In genomic region chr3:84135387-84135786, GRCm38 (mm10) we compare ENCODE assay signal across 10 mouse cellular contexts. TPM values are rescaled to one million over a fixed set of nuclear protein-coding genes. Genes with fewer than 3 reads are reported as not detected.
A peak's percentile ranks its signal among the peaks of the same experiment; 100 is the strongest.
DNase-seq lines count a peak whose midpoint lies in the region; ATAC-seq lines count a peak whose summit lies in the region.
"Had no signal": no experiment of that assay in that cellular context is flagged by ENCODE, and none has a peak within 500 bp of the region (broad histone marks: within the 10 kb centered on the region; RNA-seq: fewer than 3 reads in every experiment).

No protein-coding gene starts in this region.

- 0 out of 2 replicates have a peak, but pooled peaks cover 4% of the 10 kb centered on the region for H3K4me1 ChIP-seq in intestine, embryonic 15.5 days (replicated peaks)

- H3K27ac ChIP-seq in intestine, embryonic 15.5 days: no peak overlapping the region

- 29% methylated on average over 9 of the region's 9 CpGs for WGBS in intestine, embryonic 15.5 days

- peak; percentile 96 for ATAC-seq in intestine, embryonic 15.5 days

- peak overlapping the region; percentile 15 for H3K4me2 ChIP-seq in intestine, embryonic 15.5 days (replicated peaks)

- no peaks in the 10 kb centered on the region for H3K9me3 ChIP-seq in intestine, embryonic 15.5 days

- no peak overlapping the region for H3K9ac ChIP-seq in intestine, embryonic 15.5 days

- peak; percentile 92 for DNase-seq in heart, adult 11 months
- DNase-seq in heart, adult 9 months (ENCODE audit: low spot score in 2 of 2): no peak
- peak; percentile 63 for DNase-seq in adrenal gland, adult 2 months
- peak; percentile 58 to 72 for DNase-seq in lung, adult 18-20 months
- no peak for DNase-seq in right cerebral cortex, adult 2 months (ENCODE audit: low spot score in 2 of 2)
- no peak for DNase-seq in right cerebral cortex, postnatal 36 days (ENCODE audit: low spot score in 2 of 2)
- DNase-seq in frontal cortex, postnatal 10 days (ENCODE audit: low spot score in 2 of 2): no peak

- H3K4me3 ChIP-seq in intestine, embryonic 15.5 days (replicated peaks): no peak overlapping the region

- H3K27me3 ChIP-seq in intestine, embryonic 15.5 days (replicated peaks): no peaks in the 10 kb centered on the region

- H3K36me3 ChIP-seq in intestine, embryonic 15.5 days: no peaks in the 10 kb centered on the region

RNA-seq across cellular contexts. Expression of gene Mnd1, which starts 20.2 kb away (rescaled TPM):
- total RNA-seq in adrenal gland, adult 2 months (2021): 10 to 100 TPM in 1 of 2 experiments, 1 to 10 TPM in 1; 9.1 to 11.5 TPM
- 0.20 TPM in 1 of 2 replicates, not detected in the other for polyA plus RNA-seq in adrenal gland, adult 2 months (2012; rRNA removed)
- polyA plus RNA-seq in intestine, embryonic 15.5 days (2015; fragmentation: Nextera tagmentation; extraction: Ambion mirVana): 10.6 and 12.0 TPM in 2 replicates
- polyA plus RNA-seq: small intestine, adult 2 months had no signal

RNA-seq across cellular contexts. Expression of gene Gm6525, which starts 38.5 kb away (rescaled TPM):
- total RNA-seq in adrenal gland, adult 2 months (2021): under 1 TPM in 1 of 2 experiments, not detected in 1; 0.84 TPM
- not detected in 2 replicates for polyA plus RNA-seq in adrenal gland, adult 2 months (2012; rRNA removed)
- 1.2 TPM in 2 replicates for polyA plus RNA-seq in intestine, embryonic 15.5 days (2015; fragmentation: Nextera tagmentation; extraction: Ambion mirVana)
- total RNA-seq: heart, adult 18-20 months had no signal
- polyA plus RNA-seq: small intestine, adult 2 months had no signal

Comparison
In these comparisons a context has a peak if more than half of its experiments do, and no peak if none do; other contexts are left out.
1. DNase-seq: peak in heart, adult 11 months (single experiment), adrenal gland, adult 2 months (single experiment) and lung, adult 18-20 months (2 of 2); none in heart, adult 9 months (0 of 2), right cerebral cortex, adult 2 months (0 of 2), right cerebral cortex, postnatal 36 days (0 of 2) and frontal cortex, postnatal 10 days (0 of 2).